Mouse (Mus musculus): ENCODE measurements around the gene 4933405L10Rik.

4933405L10Rik gene

DNA sequence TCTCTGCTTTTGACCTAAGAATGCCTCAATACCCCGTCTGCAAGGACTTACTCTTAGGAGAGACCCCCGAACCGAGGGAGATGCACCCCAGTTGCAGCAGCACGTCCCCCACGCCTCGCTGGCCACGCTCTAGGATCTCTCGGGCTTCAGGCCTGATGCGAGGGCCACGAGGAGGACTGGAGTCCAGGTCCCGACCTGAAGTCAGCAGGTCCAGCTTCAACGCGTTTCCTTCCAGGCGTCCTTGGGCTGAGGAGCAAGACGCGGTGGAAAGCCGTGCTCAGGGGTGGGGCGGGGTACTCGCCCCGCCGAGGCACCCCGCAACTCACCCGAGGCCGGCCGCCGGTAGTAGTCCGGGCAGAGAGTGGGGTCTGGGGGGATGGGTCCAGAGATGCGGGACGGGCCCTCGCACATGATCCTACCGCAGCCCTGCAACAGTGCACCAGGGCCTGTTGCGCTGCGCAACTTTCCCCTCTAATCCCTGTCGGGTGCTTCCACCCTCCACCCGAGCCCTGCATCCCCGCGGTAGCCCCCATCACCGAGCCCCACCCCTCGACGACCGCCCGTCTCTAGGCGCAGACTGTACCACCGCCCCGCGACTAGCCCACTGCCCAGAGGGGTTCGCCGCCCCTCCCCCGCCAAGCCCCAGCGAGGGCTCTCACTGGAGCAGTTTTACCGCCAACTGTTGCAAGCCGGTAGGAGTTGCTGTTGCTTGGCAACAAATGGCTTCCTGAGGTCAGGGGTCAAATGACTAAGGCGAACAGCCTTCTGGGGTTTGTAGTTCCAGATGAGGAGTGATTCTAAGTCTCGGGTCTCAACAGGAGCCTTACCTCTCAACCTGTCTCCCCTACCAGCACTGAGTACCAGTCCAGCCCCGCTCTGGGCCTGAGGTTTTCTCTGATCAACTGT, at the start of gene 4933405L10Rik, which contains the start of gene Enkd1:
Gene 4933405L10Rik (plus strand): TSS at position 158 of the 906 bp plus-strand sequence.
Gene Enkd1 (minus strand): TSS at position 713 of the 906 bp plus-strand sequence.
- peak; percentile 90 for DNase-seq (ENCODE audit: low read depth, low spot score)

GRCm38 (mm10) chr8:105661167-105661566, 46.3 kb upstream of the 4933405L10Rik start:
- DNase-seq (ENCODE audit: low read depth, low spot score): peak; percentile 73

- DNase-seq (ENCODE audit: low read depth, low spot score): no peak
Observed at GRCm38 (mm10) chr8:105677891-105678290, 29.6 kb upstream of the 4933405L10Rik start.

DNA sequence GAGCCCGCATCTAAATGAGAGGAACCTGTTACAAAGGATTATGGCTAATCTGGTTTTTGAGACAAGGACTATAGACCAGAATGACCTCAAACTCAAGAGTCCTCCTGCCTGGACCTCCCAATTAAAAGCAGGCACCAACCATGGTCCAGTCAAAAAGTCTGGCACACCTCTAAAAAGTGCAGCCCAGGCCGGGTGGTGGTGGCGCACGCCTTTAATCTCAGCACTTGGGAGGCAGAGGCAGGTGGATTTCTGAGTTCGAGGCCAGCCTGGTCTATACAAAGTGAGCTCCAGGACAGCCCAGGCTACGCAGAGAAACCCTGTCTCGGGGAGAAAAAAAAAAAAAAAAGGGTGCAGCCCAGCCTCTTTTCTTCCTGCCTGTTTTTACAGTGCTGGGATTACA, 22.1 kb upstream of the 4933405L10Rik start:
- DNase-seq (ENCODE audit: low read depth, low spot score): no peak

- DNase-seq (ENCODE audit: low read depth, low spot score): peak; percentile 91
Observed at GRCm38 (mm10) chr8:105685796-105686308, 21.6 kb upstream of the 4933405L10Rik start, which contains the start of gene Carmil2. Gene Carmil2, plus strand, starts transcription at chr8:105686274.

GRCm38 (mm10) chr8:105686551-105686950, 20.9 kb upstream of the 4933405L10Rik start:
- DNase-seq (ENCODE audit: low read depth, low spot score): no peak

- DNase-seq (ENCODE audit: low read depth, low spot score): no peak
Observed at GRCm38 (mm10) chr8:105687512-105687911, 19.9 kb upstream of the 4933405L10Rik start.

GRCm38 (mm10) chr8:105688242-105688752, 19.2 kb upstream of the 4933405L10Rik start:
- DNase-seq (ENCODE audit: low read depth, low spot score): no peak

DNA sequence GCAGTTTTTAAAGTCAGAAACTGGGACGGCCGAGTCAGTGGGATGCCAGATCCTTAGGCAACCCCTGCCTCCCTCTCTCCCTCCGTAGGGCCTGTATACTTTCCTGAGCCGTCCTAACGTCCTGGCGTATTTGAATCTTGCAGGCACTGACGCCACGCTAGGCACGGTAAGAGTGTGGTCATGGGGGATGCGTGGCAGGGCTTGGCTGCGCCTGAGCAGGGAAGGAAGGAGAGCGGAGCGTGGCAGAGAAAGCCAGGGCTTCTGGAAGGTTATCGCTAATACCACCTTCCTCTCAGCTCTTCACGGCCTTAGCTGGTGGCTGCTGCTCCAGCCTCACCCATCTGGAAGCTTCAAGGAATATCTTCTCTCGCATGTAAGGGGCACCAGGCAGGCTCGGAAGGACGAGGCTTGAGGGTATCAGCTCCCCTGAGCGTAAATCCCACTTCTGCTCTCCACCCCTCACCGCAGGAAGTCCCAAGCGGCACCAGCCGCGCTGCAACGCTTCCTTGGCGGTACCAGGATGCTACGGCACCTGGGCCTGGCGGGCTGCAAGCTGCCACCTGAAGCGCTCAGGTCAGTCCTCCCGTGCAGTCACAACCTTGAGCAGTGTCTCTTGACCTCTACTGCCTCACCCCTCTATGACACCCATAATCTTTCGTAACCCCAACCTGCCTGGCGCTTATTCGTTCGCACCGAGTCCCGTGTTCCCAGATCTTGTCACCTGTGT, 18.0 kb upstream of the 4933405L10Rik start:
- no peak for DNase-seq (ENCODE audit: low read depth, low spot score)

GRCm38 (mm10) chr8:105689983-105690360, 17.5 kb upstream of the 4933405L10Rik start:
- no peak for DNase-seq (ENCODE audit: low read depth, low spot score)

DNA sequence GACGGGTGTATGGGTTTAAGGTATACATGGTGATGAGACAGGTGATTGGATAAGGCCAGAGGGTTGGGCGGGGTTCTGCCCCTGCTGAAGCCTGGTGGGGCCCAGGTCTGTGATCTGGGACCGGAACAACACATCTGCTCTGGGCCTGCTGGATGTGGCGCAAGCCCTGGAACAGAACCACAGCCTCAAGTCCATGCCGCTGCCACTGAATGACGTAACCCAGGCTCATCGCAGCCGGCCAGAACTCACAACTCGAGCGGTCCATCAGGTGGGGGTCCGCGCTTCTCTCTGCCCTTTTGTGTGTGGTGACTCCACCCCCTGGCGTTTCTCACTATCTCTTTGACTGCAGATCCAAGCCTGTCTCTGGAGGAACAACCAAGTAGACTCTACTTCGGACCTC, 16.5 kb upstream of the 4933405L10Rik start:
- DNase-seq (ENCODE audit: low read depth, low spot score): no peak

DNA sequence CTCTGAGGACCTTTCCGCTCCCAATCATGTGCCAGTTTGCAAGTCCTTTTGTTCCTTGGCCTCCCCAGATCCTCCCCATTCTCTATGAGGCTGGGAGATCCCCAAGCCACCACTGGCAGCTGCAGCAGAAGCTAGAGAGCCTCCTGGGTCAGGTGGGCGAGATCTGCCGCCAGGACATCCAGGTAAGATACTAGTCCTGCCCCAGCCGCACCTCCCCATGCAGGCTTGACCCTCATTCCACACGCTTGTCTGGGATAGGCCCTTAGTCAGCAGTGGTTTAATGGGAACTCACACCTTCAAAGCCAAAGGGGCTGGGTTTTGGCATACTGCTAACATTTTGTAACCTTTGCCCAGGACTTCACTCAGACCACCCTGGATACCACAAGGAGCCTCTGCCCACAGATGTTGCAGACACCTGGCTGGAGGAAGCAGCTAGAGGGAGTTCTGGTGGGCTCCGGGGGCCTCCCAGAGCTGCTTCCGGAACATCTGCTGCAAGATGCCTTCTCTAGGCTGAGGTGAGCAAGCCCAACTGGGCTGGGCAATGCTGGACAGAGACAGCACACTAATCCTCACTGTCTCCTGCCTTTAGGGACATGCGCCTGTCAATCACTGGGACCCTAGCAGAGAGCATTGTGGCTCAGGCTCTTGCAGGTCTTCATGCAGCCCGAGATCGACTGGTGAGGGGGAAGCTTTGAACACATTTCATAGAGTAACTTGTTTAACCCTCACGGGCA, 14.8 kb upstream of the 4933405L10Rik start:
- no peak for DNase-seq (ENCODE audit: low read depth, low spot score)

DNA sequence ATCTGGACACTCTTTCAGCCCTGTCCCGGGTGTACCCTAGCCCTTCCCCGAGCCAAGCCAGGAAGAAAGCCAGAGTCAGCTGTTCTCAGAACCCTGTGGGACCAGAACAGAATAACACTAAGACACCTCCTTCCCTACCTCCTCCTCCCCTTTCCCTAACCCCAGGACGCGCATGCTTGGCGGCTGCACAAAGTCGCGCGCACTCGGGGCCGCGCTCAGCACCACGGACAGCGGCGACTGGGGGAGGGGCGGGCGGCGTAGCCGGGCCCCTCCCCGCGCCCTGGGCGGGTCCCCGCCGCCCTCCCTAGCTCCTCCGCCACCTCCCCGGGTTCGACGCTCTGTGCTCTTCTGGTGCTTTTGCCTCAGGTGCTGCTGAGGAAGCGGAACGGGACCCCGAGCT, 13.8 kb upstream of the 4933405L10Rik start:
- DNase-seq (ENCODE audit: low read depth, low spot score): no peak

- no peak for DNase-seq (ENCODE audit: low read depth, low spot score)
Observed at GRCm38 (mm10) chr8:105694051-105694799, 13.2 kb upstream of the 4933405L10Rik start.

GRCm38 (mm10) chr8:105695080-105695780, 12.2 kb upstream of the 4933405L10Rik start:
- DNase-seq (ENCODE audit: low read depth, low spot score): no peak

DNA sequence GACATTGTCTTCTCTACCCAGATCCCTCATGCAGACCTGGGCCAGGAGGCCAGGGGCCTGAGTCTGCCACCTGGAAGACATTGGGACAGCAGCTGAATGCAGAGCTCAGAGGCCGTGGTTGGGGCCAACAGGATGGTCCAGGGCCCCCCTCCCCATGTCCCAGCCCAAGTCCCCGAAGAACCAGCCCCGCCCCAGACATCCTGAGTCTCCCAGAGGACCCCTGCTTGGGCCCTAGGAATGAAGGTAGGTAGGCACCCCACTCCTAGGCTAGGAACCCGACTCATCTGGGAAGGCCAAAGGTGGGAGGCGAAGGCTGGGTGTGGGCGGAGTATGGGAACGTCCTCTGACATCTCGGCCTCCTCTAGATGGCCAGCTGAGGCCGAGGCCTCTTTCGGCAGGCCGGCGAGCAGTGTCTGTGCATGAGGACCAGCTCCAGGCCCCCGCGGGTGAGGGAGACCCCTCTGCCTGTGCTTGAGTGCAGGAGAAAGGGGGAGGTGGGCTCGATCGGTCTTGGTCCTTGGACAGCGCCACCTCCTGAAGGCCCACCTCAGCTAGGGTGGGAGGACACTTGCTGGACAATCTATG, 10.2 kb upstream of the 4933405L10Rik start:
- DNase-seq (ENCODE audit: low read depth, low spot score): no peak

- no peak for DNase-seq (ENCODE audit: low read depth, low spot score)
Observed at GRCm38 (mm10) chr8:105698734-105699133, 8.7 kb upstream of the 4933405L10Rik start.

DNA sequence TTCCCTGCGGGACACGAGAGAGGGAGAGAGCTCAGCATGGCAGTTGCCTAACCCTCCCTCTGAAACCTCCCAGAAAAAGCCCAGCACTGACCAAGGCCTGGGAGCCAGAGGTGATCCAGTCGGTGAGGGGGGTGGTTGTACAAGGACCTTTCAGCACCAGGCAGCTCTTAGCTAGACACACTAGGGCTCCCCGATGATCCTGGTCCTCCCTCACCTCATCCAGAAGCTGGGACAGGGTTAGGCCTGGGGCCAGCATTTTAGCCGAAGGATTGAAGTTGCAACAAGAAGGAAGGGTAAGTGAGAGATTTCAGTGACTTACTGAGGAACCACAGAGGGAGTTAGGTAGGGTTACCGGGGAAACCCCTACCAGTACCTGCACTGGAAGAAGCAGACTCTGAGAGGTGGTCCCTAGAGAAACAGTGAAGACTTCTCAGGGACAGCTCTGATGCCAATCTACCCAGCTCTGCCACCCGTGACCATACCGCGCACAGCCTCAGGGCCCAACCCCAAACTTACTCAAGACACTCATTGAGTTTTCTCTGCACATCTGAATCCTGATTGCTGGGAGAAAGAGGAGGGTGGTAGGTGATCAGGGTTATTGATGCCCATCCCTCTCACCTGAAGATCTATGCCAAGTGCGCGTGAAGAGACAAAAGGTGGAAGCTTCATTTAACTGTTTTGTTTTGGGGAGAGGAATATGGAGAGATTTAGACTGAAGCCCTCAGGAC, 7.8 kb upstream of the 4933405L10Rik start:
- no peak for DNase-seq (ENCODE audit: low read depth, low spot score)

DNA sequence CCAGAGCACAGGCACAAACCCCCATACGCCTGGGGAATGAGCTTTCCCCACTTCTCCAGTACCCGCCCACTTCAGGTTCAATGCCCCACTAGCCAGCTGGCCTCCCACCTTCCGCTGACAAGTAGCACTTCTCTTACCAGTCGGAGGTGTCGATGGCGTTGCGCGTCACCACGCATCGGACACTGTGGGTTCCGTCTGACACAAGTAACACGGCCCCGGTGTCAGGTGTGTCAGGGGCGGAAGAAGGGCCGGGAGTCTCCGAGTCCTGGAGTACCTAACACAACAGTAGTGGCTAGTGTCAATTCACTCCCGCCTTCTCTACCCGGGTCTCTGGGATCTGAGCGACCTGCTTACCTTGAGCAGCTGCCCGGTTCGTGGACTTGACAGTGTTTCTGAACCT, 6.9 kb upstream of the 4933405L10Rik start:
- DNase-seq (ENCODE audit: low read depth, low spot score): peak; percentile 79

All from CD4-positive, CD25-positive, alpha-beta regulatory T cell, adult 2 months (primary cell).